Mouse (Mus musculus): ENCODE results near the gene Large1.

GRCm38 (mm10) chr8:73323591-73323990 is 29.7 kb downstream of the Large1 start:
- TF ChIP-seq POLR2A (IDR thresholded peaks at IDR 0.05; ENCODE audit: borderline replicate concordance, extremely low read depth, low read depth, low read length): no peak
- no peak for TF ChIP-seq CTCF (IDR thresholded peaks at IDR 0.05; ENCODE audit: insufficient read depth, low read length)
